Mouse (Mus musculus): ENCODE results near the gene Gm11077.

- peak; percentile 80 for TF ChIP-seq CTCF (IDR thresholded peaks at IDR 0.05; ENCODE audit: borderline replicate concordance, insufficient read depth, low read depth, low read length)
- TF ChIP-seq POLR2A (IDR thresholded peaks at IDR 0.05; ENCODE audit: borderline replicate concordance, insufficient read depth, low read length) = no peak
Measured at GRCm38 (mm10) chr6:140712754-140713153, 16.3 kb upstream of the Gm11077 start.

Measured in cerebellum, adult 2 months (tissue).